17 mouse cellular contexts compared by ENCODE assay signal in the genomic region with DNA sequence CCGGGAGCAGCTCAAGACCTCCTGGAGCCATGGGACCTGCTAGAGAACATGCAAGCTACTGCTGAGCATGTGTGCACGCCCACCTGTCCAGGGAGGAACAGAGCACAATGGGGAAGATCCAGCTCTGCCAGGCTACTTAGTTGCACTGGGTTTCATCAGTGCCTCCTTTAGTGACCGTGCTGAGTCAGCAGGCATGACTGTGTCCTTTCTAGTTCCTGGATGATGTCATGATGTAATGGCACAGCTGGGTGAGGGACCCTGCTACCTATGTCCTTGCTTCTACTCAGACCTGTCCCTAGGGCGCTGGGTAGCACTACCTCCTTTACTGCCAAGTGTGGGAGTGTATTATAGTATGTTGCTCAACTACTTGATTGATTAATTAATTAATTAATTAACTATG.
DNase-seq lines count a peak whose midpoint lies in the region; ATAC-seq and TF ChIP-seq lines count a peak whose summit lies in the region.
"Had no signal": no experiment of that assay in that cellular context is flagged by ENCODE, and none has a peak within 500 bp of the region (broad histone marks: within the 10 kb centered on the region; RNA-seq: fewer than 3 reads in every experiment).

No protein-coding gene starts in this region.

- H3ac ChIP-seq in myocyte (ENCODE audit: control insufficient read depth, insufficient read length): no peak overlapping the region

- no peaks in the 10 kb centered on the region for H3K79me2 ChIP-seq in myocyte (ENCODE audit: control insufficient read depth, insufficient read depth)

- no peaks in the 10 kb centered on the region for H3K27me3 ChIP-seq in hindbrain, embryonic 15.5 days
- no peaks in the 10 kb centered on the region for H3K27me3 ChIP-seq in hindbrain, embryonic 13.5 days
- no peaks in the 10 kb centered on the region for H3K27me3 ChIP-seq in midbrain, embryonic 13.5 days
- H3K27me3 ChIP-seq in midbrain, embryonic 11.5 days (ENCODE audit: control insufficient read depth, insufficient read depth, low read length): no peaks in the 10 kb centered on the region
- H3K27me3 ChIP-seq in myocyte (ENCODE audit: control insufficient read depth, insufficient read depth, insufficient read length): no peaks in the 10 kb centered on the region
- H3K27me3 ChIP-seq: forebrain, embryonic 13.5 days; heart, embryonic 15.5 days; intestine, embryonic 15.5 days had no signal

- no peak overlapping the region for H3K4me3 ChIP-seq in hindbrain, embryonic 15.5 days
- no peak overlapping the region for H3K4me3 ChIP-seq in hindbrain, embryonic 13.5 days
- H3K4me3 ChIP-seq in midbrain, embryonic 13.5 days (replicated peaks): no peak overlapping the region
- no peak overlapping the region for H3K4me3 ChIP-seq in midbrain, embryonic 11.5 days (ENCODE audit: low read depth, low read length)
- no peak overlapping the region for H3K4me3 ChIP-seq in myocyte
- H3K4me3 ChIP-seq: forebrain, embryonic 13.5 days; heart, embryonic 15.5 days; hindbrain, embryonic 10.5 days; intestine, embryonic 15.5 days had no signal

- peak; percentile 42 for TF ChIP-seq POLR2A in myocyte (IDR thresholded peaks at IDR 0.05; ENCODE audit: insufficient read length, low read depth)

- H3K4me2 ChIP-seq in hindbrain, embryonic 15.5 days: no peak overlapping the region
- no peak overlapping the region for H3K4me2 ChIP-seq in hindbrain, embryonic 13.5 days
- H3K4me2 ChIP-seq in midbrain, embryonic 13.5 days (replicated peaks): no peak overlapping the region
- no peak overlapping the region for H3K4me2 ChIP-seq in midbrain, embryonic 11.5 days
- H3K4me2 ChIP-seq in myocyte (ENCODE audit: low read depth): no peak overlapping the region
- H3K4me2 ChIP-seq: forebrain, embryonic 13.5 days; heart, embryonic 15.5 days; intestine, embryonic 15.5 days had no signal

- 0 out of 2 replicates have a peak, but pooled peaks have one; percentile 24 for ATAC-seq in hindbrain, embryonic 15.5 days (ENCODE audit: low FRiP score, low read depth)
- no peak for ATAC-seq in hindbrain, embryonic 13.5 days (ENCODE audit: low FRiP score)
- peak; percentile 22; the same call in 1 of the 2 replicates for ATAC-seq in midbrain, embryonic 13.5 days
- ATAC-seq in midbrain, embryonic 11.5 days (ENCODE audit: low FRiP score): no peak
- ATAC-seq: forebrain, embryonic 13.5 days; intestine, embryonic 15.5 days had no signal

- no peak overlapping the region for H3K27ac ChIP-seq in hindbrain, embryonic 15.5 days (replicated peaks)
- no peak overlapping the region for H3K27ac ChIP-seq in hindbrain, embryonic 13.5 days
- no peak overlapping the region for H3K27ac ChIP-seq in midbrain, embryonic 13.5 days
- H3K27ac ChIP-seq in midbrain, embryonic 11.5 days (ENCODE audit: low read depth, low read length): no peak overlapping the region
- H3K27ac ChIP-seq: forebrain, embryonic 13.5 days; heart, embryonic 15.5 days; hindbrain, embryonic 10.5 days; intestine, embryonic 15.5 days had no signal

- no peak for DNase-seq in midbrain, embryonic 11.5 days (ENCODE audit: low spot score, missing footprints)
- DNase-seq in MN1 (ENCODE audit: low spot score): peak; percentile 96
- DNase-seq in cerebellum, postnatal 36 days: no peak
- DNase-seq in yolk sac, embryonic 10.5 days (ENCODE audit: low spot score): no peak
- DNase-seq: adrenal gland, postnatal 25 days; B cell, adult 2 months; heart, adult 11 months; kidney, postnatal 10 days; right cerebral cortex, postnatal 14 days had no signal

- H3K9me3 ChIP-seq in hindbrain, embryonic 15.5 days: no peaks in the 10 kb centered on the region
- H3K9me3 ChIP-seq in hindbrain, embryonic 13.5 days: no peaks in the 10 kb centered on the region
- H3K9me3 ChIP-seq in midbrain, embryonic 13.5 days: no peaks in the 10 kb centered on the region
- H3K9me3 ChIP-seq in midbrain, embryonic 11.5 days (ENCODE audit: control insufficient read depth, low read length): no peaks in the 10 kb centered on the region
- H3K9me3 ChIP-seq: forebrain, embryonic 13.5 days; heart, embryonic 15.5 days; hindbrain, embryonic 10.5 days; intestine, embryonic 15.5 days had no signal

- WGBS in hindbrain, embryonic 15.5 days: 93% methylated on average over 4 of the region's 4 CpGs
- 83% methylated on average over 4 of the region's 4 CpGs for WGBS in hindbrain, embryonic 13.5 days
- WGBS in midbrain, embryonic 13.5 days: 89% methylated on average over 4 of the region's 4 CpGs
- 91% methylated on average over 4 of the region's 4 CpGs for WGBS in midbrain, embryonic 11.5 days

- H3K4me1 ChIP-seq in hindbrain, embryonic 15.5 days (replicated peaks): peaks cover 16% of the 10 kb centered on the region
- peaks cover 24% of the 10 kb centered on the region for H3K4me1 ChIP-seq in hindbrain, embryonic 13.5 days (replicated peaks)
- H3K4me1 ChIP-seq in midbrain, embryonic 13.5 days (replicated peaks): peaks cover 22% of the 10 kb centered on the region
- peaks cover 6% of the 10 kb centered on the region for H3K4me1 ChIP-seq in midbrain, embryonic 11.5 days (ENCODE audit: control insufficient read depth, insufficient read depth, low read length)

- no peaks in the 10 kb centered on the region for H3K36me3 ChIP-seq in hindbrain, embryonic 15.5 days
- no peaks in the 10 kb centered on the region; the same call in 1 of the 2 replicates for H3K36me3 ChIP-seq in hindbrain, embryonic 13.5 days
- no peaks in the 10 kb centered on the region for H3K36me3 ChIP-seq in midbrain, embryonic 13.5 days
- H3K36me3 ChIP-seq in midbrain, embryonic 11.5 days (ENCODE audit: control insufficient read depth, insufficient read depth, low read length): no peaks in the 10 kb centered on the region
- H3K36me3 ChIP-seq in myocyte (ENCODE audit: control insufficient read depth, insufficient read depth): no peaks in the 10 kb centered on the region
- H3K36me3 ChIP-seq: heart, embryonic 15.5 days; hindbrain, embryonic 10.5 days; intestine, embryonic 15.5 days had no signal

- no peak overlapping the region for H3K9ac ChIP-seq in hindbrain, embryonic 15.5 days
- no peak overlapping the region for H3K9ac ChIP-seq in hindbrain, embryonic 13.5 days
- H3K9ac ChIP-seq in midbrain, embryonic 13.5 days (replicated peaks): no peak overlapping the region
- no peak overlapping the region for H3K9ac ChIP-seq in midbrain, embryonic 11.5 days (ENCODE audit: low read length)
- H3K9ac ChIP-seq: forebrain, embryonic 13.5 days; heart, embryonic 15.5 days; intestine, embryonic 15.5 days had no signal

TF ChIP-seq in myocyte, 11 proteins besides CTCF, POLR2A, EP300 and RAD21:
- TF ChIP-seq MYOD1 (IDR thresholded peaks at IDR 0.05; ENCODE audit: control insufficient read depth in 1 of 3, insufficient read length in 2 of 3, low read depth in 2 of 3): peak in 1 of 3 experiments; percentile 78
- no peak for TF ChIP-seq POLR2AphosphoS2 (IDR thresholded peaks at IDR 0.05; ENCODE audit: insufficient read length, low read depth)
- no peak for TF ChIP-seq TCF3 (IDR thresholded peaks at IDR 0.05; ENCODE audit: insufficient read length, low read depth)
- TF ChIP-seq USF1 (IDR thresholded peaks at IDR 0.05; ENCODE audit: low read depth): no peak
- TF ChIP-seq MAX (IDR thresholded peaks at IDR 0.05; ENCODE audit: low read depth): no peak
- no peak for TF ChIP-seq E2F4 (IDR thresholded peaks at IDR 0.05; ENCODE audit: insufficient read depth)
- peak; percentile 100 for TF ChIP-seq CEBPB (IDR thresholded peaks at IDR 0.05; ENCODE audit: insufficient read depth, poor library complexity, severe bottlenecking)
- no peak for TF ChIP-seq SRF (IDR thresholded peaks at IDR 0.05; ENCODE audit: control insufficient read depth, insufficient read length, low read depth)
- peak; percentile 17 for TF ChIP-seq TCF12 (IDR thresholded peaks at IDR 0.05; ENCODE audit: insufficient read depth, poor library complexity, severe bottlenecking)
- TF ChIP-seq REST (IDR thresholded peaks at IDR 0.05; ENCODE audit: insufficient read depth, insufficient read length): no peak
- TF ChIP-seq MYOG (IDR thresholded peaks at IDR 0.05; ENCODE audit: control insufficient read depth in 1 of 3, insufficient read depth in 1 of 3, insufficient read length in 2 of 3, low read depth in 2 of 3): peak in 1 of 3 experiments; percentile 81

Comparison
In these comparisons a context has a peak if more than half of its experiments do, and no peak if none do; other contexts are left out.
1. ATAC-seq: peak in hindbrain, embryonic 15.5 days (single experiment) and midbrain, embryonic 13.5 days (single experiment); none in hindbrain, embryonic 13.5 days (single experiment) and midbrain, embryonic 11.5 days (single experiment).